Mouse (Mus musculus) midbrain, embryonic 14.5 days (tissue): ENCODE results near the gene Pde7b. TPM values are rescaled to one million over a fixed set of nuclear protein-coding genes. Genes with fewer than 3 reads are reported as not detected.
"Not testable (repeated sequence)": the region's sequence is repeated elsewhere in the genome, so short reads cannot be mapped to it uniquely, and the experiment has no call there.

Experiments
- ATAC-seq: fragments of 200-750 bp; cut with Nextera tagmentation; 2 replicates; pipeline ENCODE4 v1.8.0; 2017; ENCODE audit warnings: moderate number of reproducible peaks, moderate library complexity; ENCODE audit not compliant: low FRiP score, low TSS enrichment
- DNase-seq: peaks from one replicate; pipeline ENCODE4 v3.0.0-alpha.2; 2015
- H3K27ac ChIP-seq: fragments of 300-500 bp; sonication (generic); replicated peaks from 2 replicates; pipeline ENCODE4 v1.5.1; 2014; ENCODE audit warnings: mild to moderate bottlenecking, low read depth, low read length, moderate library complexity
- H3K27me3 ChIP-seq: fragments of 300-500 bp; sonication (generic); 2 replicates; pipeline ENCODE4 v1.6.1; 2014; ENCODE audit warnings: low read length, control low read depth, mixed read lengths; ENCODE audit not compliant: control insufficient read depth, insufficient read depth
- H3K36me3 ChIP-seq: fragments of 300-500 bp; sonication (generic); 2 replicates; pipeline ENCODE4 v1.6.1; 2014; ENCODE audit warnings: low read length, control low read depth; ENCODE audit not compliant: control insufficient read depth, insufficient read depth
- H3K4me1 ChIP-seq: fragments of 300-500 bp; sonication (generic); 2 replicates; pipeline ENCODE4 v1.6.1; 2014; ENCODE audit warnings: mild to moderate bottlenecking, antibody characterized with exemption, low read length, control low read depth; ENCODE audit not compliant: control insufficient read depth, insufficient read depth
- H3K4me2 ChIP-seq: fragments of 300-500 bp; sonication (generic); 2 replicates; pipeline ENCODE4 v1.6.1; 2014; ENCODE audit warnings: mild to moderate bottlenecking, low read length, moderate library complexity
- H3K4me3 ChIP-seq: fragments of 300-500 bp; sonication (generic); replicated peaks from 2 replicates; pipeline ENCODE4 v1.5.1; 2014; ENCODE audit warnings: low read depth, low read length
- H3K9ac ChIP-seq: fragments of 300-500 bp; sonication (generic); replicated peaks from 2 replicates; pipeline ENCODE4 v1.6.1; 2014; ENCODE audit warnings: mild to moderate bottlenecking, low read length, moderate library complexity
- H3K9me3 ChIP-seq: fragments of 300-500 bp; sonication (generic); 2 replicates; pipeline ENCODE4 v1.6.1; 2016; ENCODE audit warnings: low read length, control low read depth, mixed read lengths; ENCODE audit not compliant: control insufficient read depth
- WGBS: fragments of 180-500 bp; shearing (Covaris S2); extraction: QIAGEN DNeasy Blood & Tissue Kit; methylation state at CpG from one replicate; pipeline ENCODE4 v1.1.7; 2014; 5-methylcytosine and 5-hydroxymethylcytosine counted together
- polyA plus RNA-seq: library from polyadenylated mRNA; unstranded; fragments of >200 nt; fragmentation: Nextera tagmentation; extraction: Ambion mirVana; gene quantifications from 2 replicates; pipeline ENCODE4 v1.2.1, GENCODE M21; 2014

Gene Pde7b
- polyA plus RNA-seq, 1 experiment from 2014 or later = 2.0 TPM

GRCm38 (mm10) chr10:20543121-20543520 lies 181.8 kb downstream of the Pde7b start:
- H3K9ac ChIP-seq = no peak overlapping the region
- H3K36me3 ChIP-seq = no peaks in the 10 kb centered on the region
- no peak overlapping the region for H3K4me3 ChIP-seq
- no peak overlapping the region for H3K27ac ChIP-seq
- no peaks in the 10 kb centered on the region for H3K9me3 ChIP-seq
- H3K27me3 ChIP-seq = no peaks in the 10 kb centered on the region
- peaks cover 11% of the 10 kb centered on the region; the same call in 1 of the 2 replicates for H3K4me1 ChIP-seq
- WGBS = 38% methylated on average over 3 of the region's 3 CpGs
- no peak overlapping the region for H3K4me2 ChIP-seq
- DNase-seq (peak; percentile 26), ATAC-seq (no peak)

GRCm38 (mm10) chr10:20533811-20534210 lies 191.1 kb downstream of the Pde7b start:
- DNase-seq = no peak
- WGBS = 88% methylated on average over 5 of the region's 5 CpGs
- Histone ChIP-seq H3K4me1 (no peaks in the 10 kb centered on the region), H3K4me3 (no peak overlapping the region), H3K27ac (no peak overlapping the region), H3K4me2 (no peak overlapping the region), H3K36me3 (no peaks in the 10 kb centered on the region), H3K27me3 (no peaks in the 10 kb centered on the region), H3K9ac (no peak overlapping the region), H3K9me3 (no peaks in the 10 kb centered on the region)
- ATAC-seq = no peak

GRCm38 (mm10) chr10:20531921-20532320 lies 193.0 kb downstream of the Pde7b start:
- H3K4me2 ChIP-seq = no peak overlapping the region
- no peaks in the 10 kb centered on the region for H3K27me3 ChIP-seq
- H3K27ac ChIP-seq = no peak overlapping the region
- WGBS = 89% methylated on average over 5 of the region's 5 CpGs
- no peak overlapping the region for H3K4me3 ChIP-seq
- no peaks in the 10 kb centered on the region for H3K36me3 ChIP-seq
- ATAC-seq (no peak), DNase-seq (no peak)
- no peaks in the 10 kb centered on the region for H3K9me3 ChIP-seq
- no peaks in the 10 kb centered on the region for H3K4me1 ChIP-seq
- H3K9ac ChIP-seq = no peak overlapping the region

- Histone ChIP-seq H3K9me3 (no peaks in the 10 kb centered on the region), H3K36me3 (no peaks in the 10 kb centered on the region), H3K27me3 (no peaks in the 10 kb centered on the region), H3K4me3 (no peak overlapping the region), H3K9ac (no peak overlapping the region), H3K27ac (no peak overlapping the region), H3K4me2 (peak overlapping the region; percentile 23; the same call in 1 of the 2 replicates), H3K4me1 (no peaks in the 10 kb centered on the region)
- ATAC-seq = peak; percentile 60; the same call in 1 of the 2 replicates
- peak; percentile 65 for DNase-seq
- 55% methylated on average over 20 of the region's 20 CpGs for WGBS
Observed at GRCm38 (mm10) chr10:20528544-20529411, 196.1 kb downstream of the Pde7b start.

GRCm38 (mm10) chr10:20527737-20528136 lies 197.1 kb downstream of the Pde7b start:
- H3K9ac ChIP-seq = no peak overlapping the region
- WGBS = 85% methylated on average over 4 of the region's 4 CpGs
- H3K9me3 ChIP-seq = no peaks in the 10 kb centered on the region
- H3K36me3 ChIP-seq = no peaks in the 10 kb centered on the region
- no peak for ATAC-seq
- H3K4me2 ChIP-seq = no peak overlapping the region
- DNase-seq = no peak
- H3K27me3 ChIP-seq = no peaks in the 10 kb centered on the region
- no peak overlapping the region for H3K27ac ChIP-seq
- no peaks in the 10 kb centered on the region for H3K4me1 ChIP-seq
- no peak overlapping the region for H3K4me3 ChIP-seq

GRCm38 (mm10) chr10:20518529-20518889 lies 206.4 kb downstream of the Pde7b start:
- DNase-seq (no peak), ATAC-seq (no peak)
- Histone ChIP-seq H3K4me2 (no peak overlapping the region), H3K4me1 (no peaks in the 10 kb centered on the region), H3K27ac (no peak overlapping the region), H3K36me3 (no peaks in the 10 kb centered on the region), H3K27me3 (no peaks in the 10 kb centered on the region), H3K9me3 (no peaks in the 10 kb centered on the region), H3K9ac (no peak overlapping the region), H3K4me3 (no peak overlapping the region)
- WGBS = 95% methylated on average over 9 of the region's 9 CpGs

GRCm38 (mm10) chr10:20517756-20518528 lies 206.9 kb downstream of the Pde7b start:
- not testable (repeated sequence) for ATAC-seq, H3K9ac ChIP-seq, H3K4me1 ChIP-seq, H3K4me2 ChIP-seq, DNase-seq, H3K27me3 ChIP-seq, H3K9me3 ChIP-seq, H3K4me3 ChIP-seq, H3K27ac ChIP-seq, H3K36me3 ChIP-seq
- 73% methylated on average over 9 of the region's 9 CpGs for WGBS

- Histone ChIP-seq H3K27me3 (no peaks in the 10 kb centered on the region), H3K4me1 (no peaks in the 10 kb centered on the region), H3K27ac (no peak overlapping the region), H3K4me2 (no peak overlapping the region), H3K4me3 (no peak overlapping the region), H3K36me3 (no peaks in the 10 kb centered on the region), H3K9ac (no peak overlapping the region), H3K9me3 (no peaks in the 10 kb centered on the region)
- no peak for ATAC-seq
- WGBS = 93% methylated on average over 4 of the region's 4 CpGs
- DNase-seq = no peak
Observed at GRCm38 (mm10) chr10:20513891-20514290, 211.0 kb downstream of the Pde7b start.
